Mouse (Mus musculus): ENCODE data around the gene 9430007A20Rik.
"Not testable (repeated sequence)": the region's sequence is repeated elsewhere in the genome, so short reads cannot be mapped to it uniquely, and the experiment has no call there.

9430007A20Rik gene

DNA sequence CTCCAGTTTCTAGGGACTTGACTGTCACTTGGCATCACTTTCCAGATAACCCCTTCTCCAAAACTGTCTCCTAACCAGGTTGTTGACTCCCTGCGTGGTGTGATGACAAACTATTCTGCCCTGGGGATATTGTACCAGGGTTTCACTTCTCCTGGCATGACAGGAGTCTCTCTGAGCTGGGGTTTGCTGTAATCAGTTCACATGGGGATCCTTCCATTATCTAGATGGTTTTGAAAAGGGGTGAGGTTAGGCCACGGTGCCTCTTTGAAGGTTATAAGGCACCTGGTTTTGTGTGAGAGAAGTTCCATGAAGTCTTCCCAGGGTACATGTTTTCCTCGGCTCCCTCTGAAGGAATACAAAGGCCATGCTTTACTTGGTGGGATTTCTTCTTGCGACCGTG lies at the start of gene 9430007A20Rik:
TSS of gene 9430007A20Rik (plus strand) at position 301 of the 400 bp plus-strand sequence.
- no peak for DNase-seq (ENCODE audit: low read depth, low spot score)

GRCm38 (mm10) chr4:144493331-144493730 lies 26.3 kb upstream of the 9430007A20Rik start:
- DNase-seq (ENCODE audit: low read depth, low spot score), result no peak

DNA sequence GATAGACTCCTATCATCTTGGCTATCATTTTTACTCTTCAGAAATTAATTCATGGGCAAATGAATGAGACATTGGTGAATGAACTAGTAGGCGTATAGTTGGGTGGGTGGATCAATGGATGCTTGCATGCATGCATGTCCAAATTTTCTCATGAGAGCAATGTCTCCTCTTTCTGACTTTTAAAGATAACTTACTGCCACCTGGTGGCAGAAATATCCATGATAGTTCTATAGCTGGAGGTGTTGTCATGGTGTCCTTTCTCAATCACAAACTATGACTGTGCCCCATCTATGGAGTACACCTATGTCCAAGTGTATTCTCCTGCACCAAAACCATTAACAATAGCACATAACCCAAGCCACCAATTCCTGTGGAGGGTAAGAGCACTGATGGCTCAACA lies 13.1 kb upstream of the 9430007A20Rik start:
- DNase-seq (ENCODE audit: low read depth, low spot score), result no peak

DNA sequence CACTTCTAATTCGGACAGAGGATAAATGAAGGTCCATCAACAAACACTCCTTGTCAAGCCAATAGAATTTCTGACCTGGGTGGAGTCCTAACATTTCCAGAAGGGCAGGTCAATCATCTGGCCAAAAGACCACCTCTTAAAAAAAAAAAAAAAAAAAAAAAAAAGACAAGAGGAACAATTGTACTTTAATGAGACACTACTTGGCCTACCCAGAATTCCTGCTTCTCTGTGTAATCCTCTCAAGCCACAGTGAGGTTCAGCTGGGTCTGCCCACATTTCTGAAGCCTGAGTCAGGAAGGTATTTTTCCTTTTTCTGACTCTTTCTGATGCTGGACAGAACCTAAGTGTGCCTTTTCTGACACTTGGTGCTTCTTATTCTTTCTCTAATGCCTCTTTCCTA lies 25.1 kb downstream of the 9430007A20Rik start:
- DNase-seq (ENCODE audit: low read depth, low spot score), result no peak

- not testable (repeated sequence) for DNase-seq (ENCODE audit: low read depth, low spot score)
Observed at GRCm38 (mm10) chr4:144545339-144545738, 25.7 kb downstream of the 9430007A20Rik start.

DNA sequence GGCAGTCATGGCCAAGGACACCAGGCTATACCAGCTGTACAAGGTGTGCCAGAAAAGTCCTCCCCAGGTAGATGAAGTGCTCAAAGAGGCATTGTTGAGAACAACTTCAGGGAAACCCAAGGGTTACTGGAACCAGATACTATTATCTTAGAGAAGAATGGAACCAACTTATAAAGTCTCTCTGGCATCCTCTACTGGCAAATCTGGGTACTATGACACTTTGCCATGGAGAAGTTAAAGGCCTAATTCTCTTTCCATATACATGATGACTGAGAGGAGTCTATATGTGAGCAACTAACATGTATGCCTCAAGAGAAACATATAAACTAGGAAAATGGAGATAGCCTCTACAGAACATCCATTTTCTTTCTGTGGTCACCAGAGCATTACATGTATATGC lies 31.5 kb downstream of the 9430007A20Rik start:
- no peak for DNase-seq (ENCODE audit: low read depth, low spot score)

DNA sequence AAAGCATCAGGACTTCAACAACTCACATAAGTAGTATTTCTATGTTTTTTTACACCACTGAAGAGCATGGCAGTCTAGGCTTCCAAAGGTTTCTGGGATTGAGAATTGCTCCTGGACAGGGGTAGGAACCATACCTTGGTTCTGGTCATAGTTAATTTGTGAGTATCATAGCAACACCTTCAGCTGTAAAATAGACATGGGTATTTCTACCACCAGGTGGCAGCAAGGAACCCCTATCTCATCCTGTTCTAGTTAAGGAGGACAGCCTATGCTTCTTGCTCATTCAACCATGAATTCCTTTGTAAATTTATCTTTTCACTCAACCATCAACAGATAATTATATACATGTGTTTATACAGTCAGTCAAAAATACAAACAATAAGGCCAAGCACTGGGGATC lies 40.2 kb downstream of the 9430007A20Rik start:
- no peak for DNase-seq (ENCODE audit: low read depth, low spot score)

DNA sequence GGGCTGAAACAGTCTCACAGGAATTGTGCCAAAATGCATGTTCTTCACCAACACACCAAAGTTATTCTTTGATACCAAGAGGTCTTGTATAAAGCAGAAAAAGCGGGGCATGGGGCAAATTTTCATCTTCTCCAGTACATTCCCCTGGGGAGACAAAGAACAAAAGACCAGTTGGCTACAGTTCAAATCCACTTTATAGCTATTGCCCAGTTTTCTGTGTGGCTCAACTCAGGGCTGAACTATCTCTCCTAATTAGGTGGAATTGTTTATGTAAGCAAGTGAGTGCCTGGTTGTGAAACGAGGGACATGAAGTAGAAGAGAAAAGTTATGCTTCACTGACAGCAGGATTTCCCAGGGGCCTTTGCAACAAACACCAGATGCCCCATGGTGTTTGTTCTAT lies 41.6 kb downstream of the 9430007A20Rik start:
- DNase-seq (ENCODE audit: low read depth, low spot score), result no peak

DNA sequence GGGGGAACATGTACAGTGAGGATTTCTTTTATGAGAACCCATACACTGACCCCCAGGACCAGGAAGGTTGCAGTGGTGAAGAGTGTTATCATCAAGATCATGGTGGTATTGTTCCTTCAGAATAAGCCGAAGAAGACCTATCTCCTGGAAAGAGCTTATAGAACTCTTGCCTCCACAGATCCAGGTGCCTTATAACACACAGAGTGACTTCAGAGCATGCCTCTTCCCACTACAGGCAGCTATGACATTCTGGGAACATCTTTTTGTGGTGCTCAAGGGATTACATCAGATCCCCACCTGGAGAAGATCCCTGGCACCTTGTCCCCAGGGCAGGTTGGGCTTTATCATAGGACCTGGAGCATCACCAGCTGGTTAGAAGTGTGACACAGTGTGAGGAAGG lies 45.4 kb downstream of the 9430007A20Rik start, which contains the start of gene Gm13124:
TSS of gene Gm13124 (minus strand) at position 101 of the 400 bp plus-strand sequence.
- DNase-seq (ENCODE audit: low read depth, low spot score), result no peak

GRCm38 (mm10) chr4:144567752-144568151 lies 48.1 kb downstream of the 9430007A20Rik start:
- no peak for DNase-seq (ENCODE audit: low read depth, low spot score)

Data from retina, postnatal 7 days (tissue).